ENCODE assay signal across 9 mouse cellular contexts in genomic region chr16:85802954-85803353, GRCm38 (mm10). TPM values are rescaled to one million over a fixed set of nuclear protein-coding genes. Genes with fewer than 3 reads are reported as not detected.
A peak's percentile ranks its signal among the peaks of the same experiment; 100 is the strongest.
DNase-seq lines count a peak whose midpoint lies in the region; ATAC-seq and TF ChIP-seq lines count a peak whose summit lies in the region.
"Had no signal": no experiment of that assay in that cellular context is flagged by ENCODE, and none has a peak within 500 bp of the region (broad histone marks: within the 10 kb centered on the region; RNA-seq: fewer than 3 reads in every experiment).

TSS of gene Adamts1 (minus strand) at chr16:85803113.

- peak within 1 kb of the TSS; percentile 100 for H3K4me2 ChIP-seq in hindbrain, postnatal 0 days (ENCODE audit: low read depth, low read length)

- DNase-seq in adrenal gland, postnatal 14 days = peak; percentile 87
- peak; percentile 94 for DNase-seq in embryo, embryonic 10.5 days (ENCODE audit: low spot score)
- peak; percentile 93 for DNase-seq in gastrocnemius, postnatal 25 days
- peak; percentile 85 for DNase-seq in hindbrain, postnatal 0 days (ENCODE audit: low spot score)
- peak; percentile 67 to 70 for DNase-seq in left cerebral cortex, adult 2 months (ENCODE audit: extremely low spot score in 1 of 2, low spot score in 2 of 2)
- DNase-seq in lung, postnatal 36 days = peak; percentile 88
- DNase-seq in right cerebral cortex, postnatal 36 days (ENCODE audit: low spot score in 2 of 2) = peak; percentile 36 to 49
- no peak for DNase-seq in T-cell, adult 2 months (ENCODE audit: low spot score)

- under 1% methylated on average over 25 of the region's 26 CpGs for WGBS in hindbrain, postnatal 0 days

- H3K4me1 ChIP-seq in hindbrain, postnatal 0 days (ENCODE audit: insufficient read depth, low read length) = 0 out of 2 replicates have a peak, but pooled peaks cover 8% of the 10 kb centered on the region

- 0 out of 2 replicates have a peak, but pooled peaks cover 3% of the 10 kb centered on the region for H3K36me3 ChIP-seq in hindbrain, postnatal 0 days (ENCODE audit: insufficient read depth, low read length)

- H3K4me3 ChIP-seq in hindbrain, postnatal 0 days (ENCODE audit: low read length) = peak within 1 kb of the TSS; percentile 76
- peak within 1 kb of the TSS; percentile 69 for H3K4me3 ChIP-seq in left cerebral cortex, adult 2 months

- intact Hi-C loops in left cerebral cortex, adult 2 months (cut with DNase I) = loop anchor here (2.0 kb wide), 1 partner anchor 1592 kb away; no protein-coding TSS in a partner anchor

- H3K9ac ChIP-seq in hindbrain, postnatal 0 days (replicated peaks; ENCODE audit: low read length) = peak within 1 kb of the TSS; percentile 65

- H3K27ac ChIP-seq in hindbrain, postnatal 0 days = peak within 1 kb of the TSS; percentile 83
- H3K27ac ChIP-seq in left cerebral cortex, adult 2 months = peak within 1 kb of the TSS; percentile 78
- H3K27ac ChIP-seq: macrophage had no signal

- H3K27me3 ChIP-seq in hindbrain, postnatal 0 days (ENCODE audit: insufficient read depth, low read length) = no peaks in the 10 kb centered on the region

- ATAC-seq in hindbrain, postnatal 0 days = peak; percentile 81

- no peaks in the 10 kb centered on the region for H3K9me3 ChIP-seq in hindbrain, postnatal 0 days (ENCODE audit: low read length)

- TF ChIP-seq CTCF in hindbrain, postnatal 0 days (IDR thresholded peaks at IDR 0.05; ENCODE audit: low read depth) = peak; percentile 42
- peak; percentile 12 for TF ChIP-seq CTCF in left cerebral cortex, adult 2 months (IDR thresholded peaks at IDR 0.05)

RNA-seq across cellular contexts. Expression of gene Adamts1, which starts in this region (rescaled TPM):
- total RNA-seq in adrenal gland, postnatal 14 days (2021) = 34.2 and 42.8 TPM in 2 replicates
- 10 to 100 TPM; 25.1 to 25.2 TPM for total RNA-seq in gastrocnemius, postnatal 25 days (2021)
- total RNA-seq in hindbrain, postnatal 0 days (2014; rRNA removed) = 20.7 and 38.0 TPM in 2 replicates
- polyA plus RNA-seq in hindbrain, postnatal 0 days (2015; fragmentation: Nextera tagmentation; extraction: Ambion mirVana) = 9.8 and 10.3 TPM in 2 replicates
- total RNA-seq in left cerebral cortex, adult 2 months (2021) = 10 to 100 TPM; 10.3 to 12.1 TPM
